Mouse (Mus musculus): ENCODE data around the gene Cacna1d. TPM values are rescaled to one million over a fixed set of nuclear protein-coding genes. Genes with fewer than 3 reads are reported as not detected.

The Cacna1d gene
- polyA plus RNA-seq, 2 experiments from 2014 or later: 1.6 to 2.2 TPM

- no peak for ATAC-seq
Measured at GRCm38 (mm10) chr14:30017794-30018462, 473.3 kb downstream of the Cacna1d start.

GRCm38 (mm10) chr14:30016666-30017065 is 474.6 kb downstream of the Cacna1d start:
- no peak for ATAC-seq

- ATAC-seq: no peak
Measured at GRCm38 (mm10) chr14:30015008-30015407, 476.2 kb downstream of the Cacna1d start.

GRCm38 (mm10) chr14:30014487-30014886 is 476.8 kb downstream of the Cacna1d start:
- peak; percentile 61 for ATAC-seq

- ATAC-seq: no peak
Measured at GRCm38 (mm10) chr14:30011886-30012560, 479.2 kb downstream of the Cacna1d start.

GRCm38 (mm10) chr14:30009864-30010560 is 481.2 kb downstream of the Cacna1d start:
- no peak for ATAC-seq

- ATAC-seq: peak; percentile 38
Measured at GRCm38 (mm10) chr14:30008733-30009575, 482.3 kb downstream of the Cacna1d start, which contains the start of the genes Il17rb and Chdh. Il17rb (minus strand) TSS chr14:30008896. Chdh (plus strand) TSS chr14:30009023.

- no peak for ATAC-seq
Measured at GRCm38 (mm10) chr14:29999475-29999811, 491.8 kb downstream of the Cacna1d start.

GRCm38 (mm10) chr14:29998747-29999474 is 492.3 kb downstream of the Cacna1d start:
- ATAC-seq: no peak

GRCm38 (mm10) chr14:29997345-29997744 is 493.9 kb downstream of the Cacna1d start:
- no peak for ATAC-seq

- ATAC-seq: no peak
Measured at GRCm38 (mm10) chr14:29996000-29996751, 495.1 kb downstream of the Cacna1d start.

GRCm38 (mm10) chr14:29994976-29995375 is 496.3 kb downstream of the Cacna1d start:
- ATAC-seq: no peak

Other genes with a start within 250 kb of the Cacna1d start
- 10 to 100 TPM; 30.7 to 32.5 TPM for gene Dcp1a, start 11.9 kb downstream of the Cacna1d start, polyA plus RNA-seq (2017; shearing (Covaris generic))
- 100 to 1,000 TPM; 180 to 266 TPM for gene Tkt, start 56.9 kb upstream of the Cacna1d start, polyA plus RNA-seq (2017; shearing (Covaris generic))
- gene Prkcd, start 134.8 kb upstream of the Cacna1d start, polyA plus RNA-seq (2017; shearing (Covaris generic)): 10 to 100 TPM; 29.4 to 30.1 TPM
- gene Rft1, start 162.9 kb upstream of the Cacna1d start, polyA plus RNA-seq (2017; shearing (Covaris generic)): 10 to 100 TPM; 12.9 to 13.1 TPM
- 1 to 10 TPM; 6.8 to 8.3 TPM for gene Sfmbt1, start 223.4 kb upstream of the Cacna1d start, polyA plus RNA-seq (2017; shearing (Covaris generic))